Mouse (Mus musculus): ENCODE measurements at regions not wholly inside any gene's neighbourhood (a gene's known extent, or its start where the extent isn't known, plus 50 kb on each side); places are given as distances from the start of the nearest gene placed in this dataset.

DNA sequence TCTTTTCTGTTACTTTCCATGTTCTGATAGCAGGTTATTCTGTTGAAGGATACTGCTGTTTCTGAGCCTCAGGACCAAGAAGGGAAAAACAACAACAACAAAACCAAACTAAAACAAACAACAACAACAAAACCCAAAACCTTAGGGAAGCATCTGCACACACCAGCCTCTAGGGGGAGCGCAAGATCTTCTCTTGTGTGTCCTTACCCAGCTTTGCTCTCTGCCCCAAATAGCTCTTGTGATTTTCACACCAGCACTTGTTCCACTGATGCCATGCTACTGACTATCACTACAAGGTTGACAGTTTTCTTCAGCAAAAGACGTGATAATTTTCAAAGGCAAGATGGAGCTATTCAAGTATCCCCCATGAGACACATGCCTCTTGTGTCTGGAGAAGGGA, 59.8 kb upstream of the Nrg3 start:
- peak in 1 of 2 experiments; percentile 49 for DNase-seq (ENCODE audit: low spot score in 2 of 2)

All from layer of hippocampus, adult 18-20 months (tissue).